ENCODE assay signal across 18 mouse cellular contexts in the genomic region with DNA sequence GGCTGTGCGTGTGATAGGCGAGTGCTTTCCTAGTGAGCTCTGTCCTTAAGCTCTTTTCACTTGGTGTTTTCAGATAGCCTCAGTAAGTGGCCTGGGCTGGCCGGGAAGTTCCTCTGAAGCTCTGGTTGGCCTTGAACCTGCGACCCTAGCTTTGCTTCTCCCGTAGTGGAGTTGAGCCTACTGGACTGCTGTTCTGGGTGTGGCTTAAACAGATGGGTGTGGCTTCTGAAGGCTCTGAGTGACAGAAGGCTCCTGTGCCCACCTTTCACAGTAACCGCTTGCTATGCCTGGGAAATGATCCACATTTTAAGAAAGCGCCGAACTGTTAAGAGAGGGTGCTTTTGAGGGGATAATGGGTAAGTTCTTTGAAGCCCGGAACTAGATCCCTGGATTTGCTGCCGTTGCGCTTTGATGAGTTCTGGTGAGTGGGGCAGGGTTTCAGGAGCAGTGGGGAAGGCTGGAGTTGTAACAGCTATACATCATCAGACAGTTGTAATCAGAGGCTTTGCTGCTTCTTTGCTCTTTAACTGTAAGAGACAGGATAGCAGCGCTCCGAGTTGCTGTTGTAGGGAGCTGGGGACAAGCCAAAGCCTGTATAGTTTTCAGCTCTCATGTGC.
DNase-seq lines count a peak whose midpoint lies in the region; ATAC-seq lines count a peak whose summit lies in the region.
"Had no signal": no experiment of that assay in that cellular context is flagged by ENCODE, and none has a peak within 500 bp of the region (broad histone marks: within the 10 kb centered on the region; RNA-seq: fewer than 3 reads in every experiment).

No protein-coding gene starts in this region.

- H3K27ac ChIP-seq in heart, embryonic 10.5 days, result peak overlapping the region; percentile 31; the same call in 1 of the 2 replicates
- H3K27ac ChIP-seq in kidney, embryonic 15.5 days, result peak overlapping the region; percentile 79
- 0 out of 2 replicates have a peak overlapping the region, but pooled peaks have one; percentile 6 for H3K27ac ChIP-seq in limb, embryonic 15.5 days
- H3K27ac ChIP-seq: liver, embryonic 14.5 days had no signal

- no peak overlapping the region for H3K4me2 ChIP-seq in kidney, embryonic 15.5 days
- no peak overlapping the region for H3K4me2 ChIP-seq in limb, embryonic 15.5 days

- no peak overlapping the region for H3K4me3 ChIP-seq in heart, embryonic 10.5 days
- H3K4me3 ChIP-seq in kidney, embryonic 15.5 days (replicated peaks), result no peak overlapping the region
- no peak overlapping the region for H3K4me3 ChIP-seq in limb, embryonic 15.5 days

- no peaks in the 10 kb centered on the region for H3K27me3 ChIP-seq in heart, embryonic 10.5 days (ENCODE audit: insufficient read depth, poor library complexity, severe bottlenecking)
- H3K27me3 ChIP-seq in kidney, embryonic 15.5 days, result no peaks in the 10 kb centered on the region
- no peaks in the 10 kb centered on the region for H3K27me3 ChIP-seq in limb, embryonic 15.5 days

- ATAC-seq in kidney, embryonic 15.5 days (replicated peaks; ENCODE audit: low FRiP score), result peak; percentile 49
- ATAC-seq in limb, embryonic 15.5 days (ENCODE audit: insufficient number of reproducible peaks, low FRiP score, low TSS enrichment, low read depth), result no peak
- ATAC-seq: activated CD4-positive, CD25-positive, alpha-beta regulatory T cell, adult 4 months; lung, postnatal 0 days had no signal

- no peaks in the 10 kb centered on the region for H3K9me3 ChIP-seq in heart, embryonic 10.5 days
- no peaks in the 10 kb centered on the region for H3K9me3 ChIP-seq in kidney, embryonic 15.5 days (replicated peaks)
- H3K9me3 ChIP-seq in limb, embryonic 15.5 days, result no peaks in the 10 kb centered on the region

- DNase-seq in heart, embryonic 10.5 days (ENCODE audit: low spot score), result no peak
- DNase-seq in heart, adult 8-10 months (ENCODE audit: low spot score), result no peak
- no peak for DNase-seq in kidney, adult 9 months
- peak; percentile 43 for DNase-seq in ovary, adult 18-20 months (ENCODE audit: low spot score)
- no peak for DNase-seq in ovary, postnatal 14 days (ENCODE audit: low spot score)
- no peak for DNase-seq in gastrocnemius, postnatal 10 days
- DNase-seq: B cell, adult 2 months; cerebellum, adult 9-10 months; layer of hippocampus, postnatal 36 days; left cerebral cortex, postnatal 4 days; right cerebral cortex, postnatal 14 days; thymus, postnatal 25 days had no signal

- 78% methylated on average over 13 of the region's 13 CpGs for WGBS in heart, embryonic 10.5 days
- WGBS in kidney, embryonic 15.5 days, result 55% methylated on average over 13 of the region's 13 CpGs
- 61% methylated on average over 13 of the region's 13 CpGs for WGBS in limb, embryonic 15.5 days

- peaks cover 27% of the 10 kb centered on the region for H3K36me3 ChIP-seq in heart, embryonic 10.5 days
- H3K36me3 ChIP-seq in kidney, embryonic 15.5 days, result peaks cover 21% of the 10 kb centered on the region
- H3K36me3 ChIP-seq in limb, embryonic 15.5 days, result 0 out of 2 replicates have a peak, but pooled peaks cover 3% of the 10 kb centered on the region

- H3K4me1 ChIP-seq in heart, embryonic 10.5 days, result peaks cover 42% of the 10 kb centered on the region
- peaks cover 70% of the 10 kb centered on the region for H3K4me1 ChIP-seq in kidney, embryonic 15.5 days
- peaks cover 44% of the 10 kb centered on the region for H3K4me1 ChIP-seq in limb, embryonic 15.5 days

- no peak overlapping the region for H3K9ac ChIP-seq in kidney, embryonic 15.5 days
- no peak overlapping the region for H3K9ac ChIP-seq in limb, embryonic 15.5 days
- H3K9ac ChIP-seq: forebrain, postnatal 0 days; liver, embryonic 14.5 days had no signal

Comparison
In these comparisons a context has a peak if more than half of its experiments do, and no peak if none do; other contexts are left out.
1. H3K27ac ChIP-seq: peak in every context shown above with its lines; median percentile 79 in kidney, embryonic 15.5 days; 31 in heart, embryonic 10.5 days; 6 in limb, embryonic 15.5 days.